Mouse (Mus musculus) erythroblast, embryonic 14.5 days (primary cell): ENCODE data around the gene Zbtb42.

Source experiments
- GATA1 ChIP-seq: IDR thresholded peaks from 2 replicates; pipeline ENCODE4 v1.6.1; 2012; ENCODE audit warnings: low read length, inconsistent platforms, mixed read lengths
- TAL1 ChIP-seq: IDR thresholded peaks from 3 replicates; pipeline ENCODE4 v1.6.1; 2012; ENCODE audit warnings: low read length, inconsistent platforms, mixed read lengths

DNA sequence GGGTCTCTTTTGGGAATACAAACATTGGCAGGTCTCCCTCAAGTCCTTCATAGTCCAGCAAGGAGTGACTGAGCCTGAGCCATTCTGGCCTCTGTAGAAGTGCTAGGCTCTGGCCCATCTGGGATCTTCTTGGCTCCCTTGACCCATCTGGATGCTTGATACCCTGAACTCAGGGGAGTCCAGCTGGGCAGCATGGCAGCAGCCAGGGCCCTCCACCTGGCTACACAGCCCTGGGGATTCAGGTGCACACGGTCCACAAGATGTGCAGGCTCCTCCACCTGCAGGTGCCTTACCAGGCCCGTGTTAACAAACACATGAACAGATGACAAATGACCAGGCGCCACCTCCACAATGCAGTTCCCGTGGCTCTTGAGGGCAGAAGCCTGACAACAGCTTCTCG lies 14.0 kb upstream of the Zbtb42 start:
- TF ChIP-seq GATA1, result no peak
- TF ChIP-seq TAL1, result no peak
